Mouse (Mus musculus) heart, postnatal 0 days (tissue): ENCODE results near the gene Scfd2.

Experiments
- CTCF ChIP-seq: IDR thresholded peaks from 2 replicates; pipeline ENCODE4 v1.5.1; 2016; ENCODE audit warnings: antibody characterized with exemption, control low read depth, low read depth
- EP300 ChIP-seq: IDR thresholded peaks from 2 replicates; pipeline ENCODE4 v1.6.1; 2016; ENCODE audit warnings: antibody characterized with exemption, low read depth

DNA sequence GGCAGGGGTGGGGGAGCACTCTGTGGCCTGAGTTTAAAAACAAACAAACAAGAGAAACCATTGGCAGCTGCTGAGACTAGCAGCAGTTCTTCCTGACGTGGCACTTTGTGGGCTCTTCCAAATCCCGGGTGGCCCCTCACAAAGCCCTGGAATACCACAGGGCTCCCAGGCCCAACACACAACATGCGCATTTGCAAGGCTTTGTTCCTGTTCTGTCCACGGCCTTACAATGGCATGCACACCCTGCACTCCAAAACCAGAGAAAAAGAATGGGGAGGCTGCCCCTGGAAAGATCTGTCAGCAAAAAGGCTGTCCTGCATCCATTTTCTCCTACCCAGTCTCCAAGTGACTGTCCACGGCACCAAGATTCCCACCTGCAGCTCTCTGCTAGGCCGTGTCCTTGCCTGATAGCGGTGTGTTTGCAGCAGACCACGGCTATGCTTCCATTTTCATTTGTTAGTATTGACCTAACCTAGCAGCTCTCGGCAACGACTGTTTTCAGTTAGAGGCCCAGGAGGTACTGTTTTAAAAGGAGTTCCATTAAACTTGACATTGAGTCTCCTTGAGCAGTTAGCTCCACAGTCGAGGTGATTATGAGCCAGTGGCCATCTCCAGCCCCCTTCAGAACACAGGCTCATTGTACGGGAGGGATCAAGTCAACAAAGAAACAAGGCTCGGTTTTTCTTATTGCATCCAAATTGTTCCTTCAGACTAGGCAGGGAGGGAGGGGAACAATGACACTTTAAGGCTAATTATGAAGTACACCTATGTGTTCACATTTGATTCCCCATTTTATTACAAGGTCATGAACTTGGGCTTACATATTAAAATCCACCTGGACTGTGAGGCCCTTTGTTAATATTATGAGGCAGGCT lies 265.7 kb downstream of the Scfd2 start:
- TF ChIP-seq CTCF (no peak), EP300 (no peak)
